Mouse (Mus musculus) bone marrow macrophage, adult 2 months (primary cell): Measurements from ENCODE around the gene Lamc3.

Experiments
- CTCF ChIP-seq: IDR thresholded peaks from 2 replicates; pipeline ENCODE4 v1.5.1; 2012; ENCODE audit warnings: low read depth, mild to moderate bottlenecking, low read length, moderate library complexity
- POLR2A ChIP-seq: IDR thresholded peaks from 2 replicates; pipeline ENCODE4 v1.6.1; 2012; ENCODE audit warnings: mild to moderate bottlenecking, low read depth, low read length, borderline replicate concordance

DNA sequence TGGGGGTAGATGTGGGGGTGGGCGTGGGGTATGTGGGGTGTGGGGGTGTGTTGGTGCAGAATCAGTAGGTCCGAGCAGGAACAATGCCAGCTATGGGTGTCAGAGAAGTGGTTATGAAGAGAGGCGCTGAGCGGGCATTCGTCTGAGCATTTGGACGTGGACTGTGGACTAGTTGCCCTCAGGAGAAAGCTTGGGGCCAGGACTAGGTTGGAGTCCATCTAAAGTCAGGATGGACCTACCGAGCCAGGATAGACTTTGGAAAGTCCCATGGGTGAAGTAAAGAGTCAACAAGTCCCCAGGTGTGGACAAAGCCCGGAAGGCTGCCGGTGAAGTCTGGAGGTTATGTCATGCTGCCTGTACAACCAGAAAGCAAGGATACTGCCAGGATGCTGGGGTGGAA is 22.2 kb upstream of the Lamc3 start:
- TF ChIP-seq CTCF (no peak), POLR2A (no peak)
